Mouse (Mus musculus) olfactory bulb, adult 2 months (tissue): ENCODE results near the gene Sfxn2. TPM values are rescaled to one million over a fixed set of nuclear protein-coding genes. Genes with fewer than 3 reads are reported as not detected.

Experiments used
- H3K27ac ChIP-seq: fragments of 200-500 bp; 2 replicates; pipeline ENCODE4 v1.5.1; 2012; ENCODE audit warnings: low read depth, low read length; ENCODE audit not compliant: insufficient read depth
- H3K4me1 ChIP-seq: fragments of 200-500 bp; 2 replicates; pipeline ENCODE4 v1.6.1; 2012; ENCODE audit warnings: low read length; ENCODE audit not compliant: control insufficient read depth, insufficient read depth
- H3K4me3 ChIP-seq: fragments of 200-500 bp; 2 replicates; pipeline ENCODE4 v1.5.1; 2012; ENCODE audit warnings: mild to moderate bottlenecking, low read depth, low read length, moderate library complexity; ENCODE audit not compliant: insufficient read depth
- CTCF ChIP-seq: fragments of 200-500 bp; IDR thresholded peaks from 2 replicates; pipeline ENCODE4 v1.5.1; 2012; ENCODE audit warnings: low read depth, mild to moderate bottlenecking, low read length, moderate library complexity; ENCODE audit not compliant: insufficient read depth
- POLR2A ChIP-seq: fragments of 200-500 bp; IDR thresholded peaks from 2 replicates; pipeline ENCODE4 v1.6.1; 2012; ENCODE audit warnings: mild to moderate bottlenecking, low read depth, low read length, moderate library complexity; ENCODE audit not compliant: insufficient read depth
- WGBS: fragments of 180-500 bp; shearing (Covaris S2); methylation state at CpG from one replicate; pipeline ENCODE4 v1.1.7; 2018; 5-methylcytosine and 5-hydroxymethylcytosine counted together
- polyA plus RNA-seq: library from polyadenylated mRNA; stranded (reverse); fragments of >200 nt; gene quantifications from 2 replicates; pipeline ENCODE4 v1.2.4, GENCODE M21; 2012; ENCODE audit warnings: low replicate concordance; ENCODE audit not compliant: missing spikeins, insufficient read depth, insufficient read length

Gene Sfxn2
- polyA plus RNA-seq, 1 experiment = not detected

DNA sequence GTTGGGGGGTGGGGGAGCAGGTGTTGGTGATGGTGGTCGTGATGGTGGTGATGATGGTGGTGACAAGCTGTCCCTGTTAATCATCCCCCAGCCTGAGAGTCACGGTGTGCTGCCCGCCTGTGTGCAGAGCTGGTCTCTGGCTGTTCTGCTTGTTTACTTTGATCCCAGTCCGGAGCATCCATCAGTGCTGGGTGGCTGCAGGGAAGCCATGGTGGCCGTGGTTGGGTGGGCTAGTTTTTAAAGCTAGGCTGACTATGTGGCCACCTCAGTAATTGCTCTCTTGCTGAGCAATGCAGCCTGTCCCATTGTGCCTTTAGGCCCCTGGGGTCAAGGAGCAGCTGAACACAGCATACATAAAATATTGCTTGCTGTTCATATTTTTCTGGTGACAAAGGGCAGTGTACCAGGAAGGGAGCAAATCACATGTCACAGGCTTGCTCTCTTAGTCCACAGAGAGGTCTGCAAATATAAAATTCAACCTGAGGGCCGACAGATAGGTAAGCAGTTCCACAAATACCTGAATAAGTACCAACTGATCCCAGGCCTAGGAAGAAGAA is 38.5 kb upstream of the Sfxn2 start:
- whole genome bisulfite sequencing = 90% methylated on average over 6 of the region's 6 CpGs
- peaks cover 33% of the 10 kb centered on the region for H3K4me1 ChIP-seq
- TF ChIP-seq CTCF = no peak
- no peak for TF ChIP-seq POLR2A
- no peak overlapping the region for H3K4me3 ChIP-seq
- H3K27ac ChIP-seq = no peak overlapping the region

DNA sequence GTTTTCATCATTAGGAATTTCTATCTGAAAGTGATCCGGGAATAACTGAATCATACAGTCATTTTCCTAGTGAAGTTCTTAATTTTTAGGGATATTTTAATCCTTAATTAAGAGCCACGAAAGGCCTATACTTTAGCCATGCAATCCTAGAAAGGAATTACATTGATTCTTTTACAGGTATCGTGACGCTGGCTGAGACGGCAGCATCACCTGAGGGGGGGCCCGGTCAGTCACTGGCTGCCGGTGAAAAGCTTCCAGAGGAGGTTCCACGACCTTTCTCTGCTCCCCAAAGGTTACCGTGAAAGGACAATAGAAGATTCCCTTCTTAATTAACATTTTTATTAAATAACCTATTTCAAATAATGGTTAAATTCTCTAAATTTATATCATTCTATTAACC is 35.8 kb upstream of the Sfxn2 start:
- no peak overlapping the region for H3K4me3 ChIP-seq
- H3K27ac ChIP-seq = no peak overlapping the region
- no peak for TF ChIP-seq CTCF
- no peak for TF ChIP-seq POLR2A
- WGBS = 92% methylated on average over 9 of the region's 9 CpGs
- H3K4me1 ChIP-seq = peaks cover 8% of the 10 kb centered on the region

GRCm38 (mm10) chr19:46538213-46538612 is 35.0 kb upstream of the Sfxn2 start:
- peaks cover under 1% of the 10 kb centered on the region for H3K4me1 ChIP-seq
- 83% methylated on average over 6 of the region's 6 CpGs for WGBS
- no peak overlapping the region for H3K4me3 ChIP-seq
- no peak for TF ChIP-seq CTCF
- TF ChIP-seq POLR2A = no peak
- H3K27ac ChIP-seq = no peak overlapping the region

GRCm38 (mm10) chr19:46542750-46543149 is 30.4 kb upstream of the Sfxn2 start:
- Histone ChIP-seq H3K4me1 (no peaks in the 10 kb centered on the region), H3K27ac (no peak overlapping the region), H3K4me3 (no peak overlapping the region)
- WGBS = 90% methylated on average over 8 of the region's 8 CpGs
- TF ChIP-seq CTCF = no peak
- TF ChIP-seq POLR2A = no peak

- Histone ChIP-seq H3K4me1 (peaks cover 2% of the 10 kb centered on the region; the same call in 1 of the 2 replicates), H3K27ac (no peak overlapping the region), H3K4me3 (no peak overlapping the region)
- TF ChIP-seq POLR2A (no peak), CTCF (no peak)
- WGBS = 72% methylated on average over 6 of the region's 6 CpGs
Measured at GRCm38 (mm10) chr19:46547565-46547964, 25.6 kb upstream of the Sfxn2 start.

DNA sequence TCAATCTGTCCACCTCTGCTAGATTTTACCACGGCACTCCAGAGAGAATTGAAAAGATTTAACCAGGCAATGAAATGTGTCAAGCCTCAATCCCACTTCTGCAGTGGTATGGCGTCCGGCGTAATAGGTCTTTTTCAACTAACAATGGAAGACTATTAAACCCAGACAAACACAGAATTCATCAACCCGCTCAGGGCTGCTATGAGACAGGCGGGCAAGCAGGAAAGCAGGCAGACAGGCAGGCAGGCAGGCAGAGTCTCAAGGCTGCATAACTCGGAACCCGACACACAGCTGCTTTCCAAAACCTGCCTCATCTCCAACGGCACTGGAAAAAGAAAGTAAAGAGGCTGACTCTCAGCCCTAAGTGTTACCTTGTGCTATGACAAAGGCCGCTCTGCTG is 25.1 kb upstream of the Sfxn2 start:
- Histone ChIP-seq H3K4me3 (no peak overlapping the region), H3K27ac (no peak overlapping the region), H3K4me1 (peaks cover 2% of the 10 kb centered on the region; the same call in 1 of the 2 replicates)
- TF ChIP-seq CTCF = no peak
- no peak for TF ChIP-seq POLR2A
- 65% methylated on average over 10 of the region's 10 CpGs for WGBS

GRCm38 (mm10) chr19:46550385-46550784 is 22.8 kb upstream of the Sfxn2 start:
- H3K4me3 ChIP-seq = no peak overlapping the region
- no peak for TF ChIP-seq POLR2A
- TF ChIP-seq CTCF = no peak
- WGBS = 93% methylated on average over 4 of the region's 4 CpGs
- H3K4me1 ChIP-seq = peaks cover 7% of the 10 kb centered on the region
- no peak overlapping the region for H3K27ac ChIP-seq

DNA sequence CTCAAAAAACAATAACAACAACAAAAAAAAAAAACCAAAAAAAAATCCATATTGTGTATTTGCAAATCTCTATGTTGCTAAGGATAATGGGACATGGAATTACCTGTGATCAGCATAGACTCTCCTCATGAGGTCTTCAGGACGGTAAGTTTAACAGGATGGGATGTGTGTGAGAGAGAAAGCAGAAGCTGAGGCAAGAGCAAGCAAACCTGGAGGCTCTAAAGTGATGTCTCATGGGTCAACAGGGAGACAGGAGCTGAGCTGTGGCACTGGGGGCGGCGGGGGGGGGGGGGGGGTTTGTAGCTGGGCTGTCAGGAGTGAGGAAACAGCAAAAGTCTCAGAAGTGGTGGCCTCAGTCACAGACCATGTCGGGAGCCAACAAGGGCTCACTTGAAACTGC is 20.7 kb upstream of the Sfxn2 start:
- no peak for TF ChIP-seq POLR2A
- TF ChIP-seq CTCF = no peak
- 86% methylated on average over 4 of the region's 4 CpGs for WGBS
- Histone ChIP-seq H3K27ac (no peak overlapping the region), H3K4me1 (peaks cover 12% of the 10 kb centered on the region), H3K4me3 (no peak overlapping the region)

- Histone ChIP-seq H3K27ac (no peak overlapping the region), H3K4me1 (peaks cover 12% of the 10 kb centered on the region), H3K4me3 (no peak overlapping the region)
- TF ChIP-seq POLR2A (no peak), CTCF (no peak)
- 46% methylated on average over 11 of the region's 11 CpGs for WGBS
Measured at GRCm38 (mm10) chr19:46553541-46553955, 19.6 kb upstream of the Sfxn2 start.

DNA sequence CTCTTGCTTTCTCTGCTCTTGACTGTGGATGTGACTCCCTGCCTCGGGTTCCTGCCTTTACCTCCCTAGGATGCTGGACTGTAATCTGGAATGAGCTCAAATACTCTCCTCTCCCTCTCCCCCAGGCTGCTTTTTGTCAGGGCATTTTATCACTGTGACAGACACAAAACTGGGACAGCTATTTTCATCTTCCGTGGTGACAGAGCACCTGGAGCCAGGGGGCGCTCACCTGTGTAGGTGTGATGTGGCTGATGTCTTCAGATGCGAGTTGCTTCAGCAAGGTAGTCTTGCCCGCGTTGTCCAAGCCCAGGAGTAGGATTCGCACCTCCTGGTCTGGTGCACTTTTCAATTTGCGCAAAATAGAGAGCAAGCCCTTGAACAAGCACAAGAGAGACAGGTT is 15.2 kb upstream of the Sfxn2 start:
- WGBS = 80% methylated on average over 8 of the region's 8 CpGs
- H3K4me3 ChIP-seq = no peak overlapping the region
- peaks cover 23% of the 10 kb centered on the region for H3K4me1 ChIP-seq
- H3K27ac ChIP-seq = no peak overlapping the region
- TF ChIP-seq POLR2A (no peak), CTCF (no peak)
